Comparison of ENCODE assay signal across 16 mouse cellular contexts in the genomic region with DNA sequence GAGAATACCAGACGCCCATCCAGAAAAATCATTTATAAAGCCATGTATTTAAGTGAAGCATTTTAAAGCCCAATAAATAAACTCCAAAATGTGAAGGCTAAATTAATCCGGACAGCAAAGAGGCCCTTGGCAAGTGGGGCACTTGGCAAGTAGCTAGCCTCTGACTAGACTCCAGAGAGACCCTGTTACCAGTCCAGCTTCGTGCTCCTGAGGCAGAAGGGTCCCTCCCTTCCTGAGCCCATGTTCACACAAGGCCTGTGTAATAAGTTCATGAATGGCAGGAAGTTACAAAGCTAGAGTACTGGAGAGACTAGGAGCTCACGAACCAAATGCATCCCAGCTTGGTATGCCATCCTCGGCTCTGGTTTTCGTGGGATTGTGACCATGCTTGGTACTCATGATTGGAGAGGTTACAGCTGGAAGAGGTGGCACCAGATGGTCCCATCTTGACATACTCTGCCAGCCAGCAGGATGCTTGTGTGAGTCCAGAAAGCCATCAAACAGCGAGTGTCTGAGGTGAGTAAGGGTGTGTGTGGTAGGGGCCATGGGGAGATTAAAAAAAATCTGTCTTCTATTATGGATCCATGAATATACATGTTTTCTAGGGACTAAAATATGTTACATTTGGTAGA.
DNase-seq lines count a peak whose midpoint lies in the region; ATAC-seq and TF ChIP-seq lines count a peak whose summit lies in the region.
"Had no signal": no experiment of that assay in that cellular context is flagged by ENCODE, and none has a peak within 500 bp of the region (broad histone marks: within the 10 kb centered on the region; RNA-seq: fewer than 3 reads in every experiment).

No protein-coding gene starts in this region.

- no peak overlapping the region for H3K9ac ChIP-seq in midbrain, embryonic 15.5 days
- no peak overlapping the region for H3K9ac ChIP-seq in midbrain, embryonic 14.5 days (replicated peaks; ENCODE audit: low read length)
- H3K9ac ChIP-seq in neural tube, embryonic 15.5 days (replicated peaks) = no peak overlapping the region
- H3K9ac ChIP-seq: forebrain, embryonic 15.5 days; heart, embryonic 13.5 days; hindbrain, embryonic 14.5 days; limb, embryonic 12.5 days; liver, postnatal 0 days; stomach, embryonic 15.5 days had no signal

- H3K4me3 ChIP-seq in midbrain, embryonic 15.5 days = no peak overlapping the region
- H3K4me3 ChIP-seq in midbrain, embryonic 14.5 days (replicated peaks; ENCODE audit: low read depth, low read length) = no peak overlapping the region
- H3K4me3 ChIP-seq in cerebellum, adult 2 months (replicated peaks; ENCODE audit: insufficient read depth, low read depth, low read length) = no peak overlapping the region
- no peak overlapping the region for H3K4me3 ChIP-seq in neural tube, embryonic 15.5 days (replicated peaks)
- H3K4me3 ChIP-seq: forebrain, embryonic 15.5 days; heart, embryonic 13.5 days; limb, embryonic 12.5 days; stomach, embryonic 15.5 days had no signal

- no peaks in the 10 kb centered on the region for H3K9me3 ChIP-seq in midbrain, embryonic 15.5 days
- H3K9me3 ChIP-seq in midbrain, embryonic 14.5 days (ENCODE audit: control insufficient read depth, low read length) = no peaks in the 10 kb centered on the region
- no peaks in the 10 kb centered on the region for H3K9me3 ChIP-seq in neural tube, embryonic 15.5 days (replicated peaks)
- H3K9me3 ChIP-seq: forebrain, embryonic 15.5 days; heart, embryonic 13.5 days; limb, embryonic 12.5 days; stomach, embryonic 15.5 days had no signal

- no peak overlapping the region for H3K4me2 ChIP-seq in midbrain, embryonic 15.5 days
- no peak overlapping the region for H3K4me2 ChIP-seq in midbrain, embryonic 14.5 days (ENCODE audit: low read length)
- H3K4me2 ChIP-seq in neural tube, embryonic 15.5 days = no peak overlapping the region
- H3K4me2 ChIP-seq: forebrain, embryonic 15.5 days; heart, embryonic 13.5 days; hindbrain, embryonic 14.5 days; limb, embryonic 12.5 days; stomach, embryonic 15.5 days had no signal

- ATAC-seq in midbrain, embryonic 15.5 days (replicated peaks) = 0 out of 2 replicates have a peak, but pooled peaks have one; percentile 24
- ATAC-seq in midbrain, embryonic 14.5 days (ENCODE audit: low FRiP score, low TSS enrichment) = no peak
- no peak for ATAC-seq in neural tube, embryonic 15.5 days (ENCODE audit: low FRiP score)
- ATAC-seq: CD4-positive, CD25-positive, alpha-beta regulatory T cell, adult 4 months; forebrain, embryonic 15.5 days; liver, postnatal 0 days had no signal

- intact Hi-C loops in heart, postnatal 36 days (cut with DNase I) = no loop called here

- no peaks in the 10 kb centered on the region for H3K4me1 ChIP-seq in midbrain, embryonic 15.5 days
- no peaks in the 10 kb centered on the region for H3K4me1 ChIP-seq in midbrain, embryonic 14.5 days (ENCODE audit: control insufficient read depth, insufficient read depth, low read length)
- H3K4me1 ChIP-seq in cerebellum, adult 2 months (ENCODE audit: control insufficient read depth, insufficient read depth, low read length) = peaks cover 5% of the 10 kb centered on the region
- no peaks in the 10 kb centered on the region for H3K4me1 ChIP-seq in neural tube, embryonic 15.5 days
- H3K4me1 ChIP-seq: heart, embryonic 13.5 days; limb, embryonic 12.5 days; stomach, embryonic 15.5 days had no signal

- peak; percentile 17 for DNase-seq in heart, postnatal 4 days
- no peak for DNase-seq in heart, postnatal 36 days
- DNase-seq in midbrain, embryonic 14.5 days = no peak
- DNase-seq in cerebellum, adult 2 months = peak; percentile 41 to 62
- DNase-seq in cerebellum, postnatal 36 days = peak; percentile 26 to 35
- DNase-seq: gastrocnemius, postnatal 25 days; kidney, adult 2 months; liver, postnatal 0 days had no signal

- no peak for TF ChIP-seq CTCF in cerebellum, adult 2 months (IDR thresholded peaks at IDR 0.05; ENCODE audit: borderline replicate concordance, insufficient read depth, low read depth, low read length)

- no peaks in the 10 kb centered on the region for H3K36me3 ChIP-seq in midbrain, embryonic 15.5 days (replicated peaks)
- H3K36me3 ChIP-seq in midbrain, embryonic 14.5 days (ENCODE audit: control insufficient read depth, insufficient read depth, low read length) = no peaks in the 10 kb centered on the region
- H3K36me3 ChIP-seq in neural tube, embryonic 15.5 days = 0 out of 2 replicates have a peak, but pooled peaks cover 5% of the 10 kb centered on the region
- H3K36me3 ChIP-seq: forebrain, embryonic 15.5 days; heart, embryonic 13.5 days; stomach, embryonic 15.5 days had no signal

- no peak overlapping the region for H3K27ac ChIP-seq in midbrain, embryonic 15.5 days
- H3K27ac ChIP-seq in midbrain, embryonic 14.5 days (replicated peaks; ENCODE audit: low read depth, low read length) = no peak overlapping the region
- no peak overlapping the region for H3K27ac ChIP-seq in cerebellum, adult 2 months (ENCODE audit: insufficient read depth, low read length)
- no peak overlapping the region for H3K27ac ChIP-seq in neural tube, embryonic 15.5 days (replicated peaks)
- H3K27ac ChIP-seq: forebrain, embryonic 15.5 days; heart, embryonic 13.5 days; hindbrain, embryonic 14.5 days; limb, embryonic 12.5 days; stomach, embryonic 15.5 days had no signal

- 81% methylated on average over 7 of the region's 7 CpGs for WGBS in midbrain, embryonic 15.5 days
- WGBS in midbrain, embryonic 14.5 days = 82% methylated on average over 7 of the region's 7 CpGs
- 19% methylated on average over 7 of the region's 7 CpGs for WGBS in cerebellum, adult 2 months
- 75% methylated on average over 7 of the region's 7 CpGs for WGBS in neural tube, embryonic 15.5 days

- TF ChIP-seq POLR2A in cerebellum, adult 2 months (IDR thresholded peaks at IDR 0.05; ENCODE audit: borderline replicate concordance, insufficient read depth, low read length) = no peak

- no peaks in the 10 kb centered on the region for H3K27me3 ChIP-seq in midbrain, embryonic 15.5 days (replicated peaks)
- no peaks in the 10 kb centered on the region for H3K27me3 ChIP-seq in midbrain, embryonic 14.5 days (ENCODE audit: control insufficient read depth, insufficient read depth, low read length)
- H3K27me3 ChIP-seq in cerebellum, adult 2 months (ENCODE audit: control insufficient read depth, insufficient read depth, low read length) = no peaks in the 10 kb centered on the region
- no peaks in the 10 kb centered on the region for H3K27me3 ChIP-seq in neural tube, embryonic 15.5 days (replicated peaks)
- H3K27me3 ChIP-seq: forebrain, embryonic 15.5 days; limb, embryonic 12.5 days; stomach, embryonic 15.5 days had no signal

Comparison
In these comparisons a context has a peak if more than half of its experiments do, and no peak if none do; other contexts are left out.
1. DNase-seq: peak in heart, postnatal 4 days (single experiment), cerebellum, adult 2 months (2 of 2) and cerebellum, postnatal 36 days (2 of 2); none in heart, postnatal 36 days (0 of 2) and midbrain, embryonic 14.5 days (single experiment).